Mouse (Mus musculus): ENCODE data around the gene Brdt.

Gene Brdt

GRCm38 (mm10) chr5:107410305-107410704 lies 79.3 kb downstream of the Brdt start:
- no peak for DNase-seq (ENCODE audit: extremely low read depth, insufficient read length, low spot score)

GRCm38 (mm10) chr5:107411326-107411725 lies 80.4 kb downstream of the Brdt start:
- no peak for DNase-seq (ENCODE audit: extremely low read depth, insufficient read length, low spot score)

DNA sequence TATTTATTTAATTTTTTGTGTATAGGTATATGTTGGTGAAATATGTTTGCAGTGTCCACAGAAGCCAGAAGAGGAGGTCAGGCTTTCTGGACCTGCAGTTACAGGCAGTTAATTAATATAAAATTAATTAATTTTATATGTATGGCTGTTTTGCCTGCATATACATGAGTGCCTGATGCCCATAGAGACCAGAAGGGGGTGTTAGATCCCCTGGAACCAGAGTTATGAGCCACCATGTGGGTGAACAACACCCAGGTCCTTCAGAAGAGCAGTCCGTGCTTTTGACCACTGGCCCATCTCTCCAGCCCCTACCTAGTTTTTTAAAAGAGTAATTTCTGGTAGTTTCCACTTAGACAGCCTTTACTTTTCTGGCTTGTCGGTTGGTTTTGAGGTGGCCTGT lies 81.3 kb downstream of the Brdt start:
- no peak for DNase-seq (ENCODE audit: extremely low read depth, insufficient read length, low spot score)

- DNase-seq (ENCODE audit: extremely low read depth, insufficient read length, low spot score) = no peak
These were observed 84.1 kb downstream of the Brdt start for GRCm38 (mm10) chr5:107415098-107415497.

GRCm38 (mm10) chr5:107421676-107422075 lies 90.7 kb downstream of the Brdt start:
- no peak for DNase-seq (ENCODE audit: extremely low read depth, insufficient read length, low spot score)

DNA sequence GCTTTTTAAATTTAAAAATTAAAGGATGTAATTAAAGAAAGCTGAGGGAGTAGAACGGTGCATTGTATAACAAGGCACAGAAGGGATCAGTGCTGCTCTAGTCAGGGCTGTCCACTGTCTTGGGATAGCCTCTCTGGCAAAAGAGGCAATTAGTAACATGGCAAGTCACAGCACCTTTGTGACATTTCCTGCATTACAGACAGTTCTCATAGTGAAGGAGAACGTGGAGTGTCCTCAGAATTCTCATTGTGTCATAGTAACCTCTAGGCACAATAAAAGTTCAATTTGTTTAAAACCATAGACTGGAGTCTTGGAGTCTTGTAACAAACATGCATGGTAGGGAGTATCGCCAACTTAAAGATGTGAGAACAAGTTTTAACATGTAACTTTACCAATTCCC lies 100.3 kb downstream of the Brdt start, which contains the start of gene Lpcat2b:
Gene Lpcat2b, plus strand, starts transcription at position 301 of the 400 bp plus-strand sequence.
- DNase-seq (ENCODE audit: extremely low read depth, insufficient read length, low spot score) = no peak

DNA sequence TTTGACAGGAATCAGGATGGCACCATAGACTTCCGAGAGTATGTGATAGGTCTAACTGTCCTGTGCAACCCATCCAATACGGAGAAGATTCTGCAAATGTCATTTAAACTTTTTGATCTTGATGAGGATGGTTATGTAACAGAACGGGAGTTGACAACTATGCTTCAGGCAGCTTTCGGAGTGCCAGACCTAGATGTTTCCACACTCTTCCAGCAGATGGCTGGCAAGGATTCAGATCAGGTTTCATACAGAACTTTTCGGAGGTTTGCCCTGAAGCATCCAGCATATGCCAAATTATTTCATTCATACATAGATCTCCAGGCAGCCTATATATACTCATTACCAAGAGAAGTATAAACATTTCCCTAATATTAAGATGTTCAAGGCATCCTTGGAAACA lies 103.0 kb downstream of the Brdt start:
- no peak for DNase-seq (ENCODE audit: extremely low read depth, insufficient read length, low spot score)

- DNase-seq (ENCODE audit: extremely low read depth, insufficient read length, low spot score) = no peak
These were observed 105.2 kb downstream of the Brdt start for GRCm38 (mm10) chr5:107436185-107436584.

All from 3134 (cell line).